Mouse (Mus musculus) hindbrain, embryonic 16.5 days (tissue): ENCODE measurements around the gene Gns. TPM values are rescaled to one million over a fixed set of nuclear protein-coding genes. Genes with fewer than 3 reads are reported as not detected.

Source experiments
- ATAC-seq: fragments of 200-750 bp; cut with Nextera tagmentation; 2 replicates; pipeline ENCODE4 v1.8.0; 2017; ENCODE audit warnings: moderate TSS enrichment, moderate library complexity
- H3K27ac ChIP-seq: fragments of 300-500 bp; sonication (generic); 2 replicates; pipeline ENCODE4 v1.5.1; 2014; ENCODE audit warnings: low read depth, mild to moderate bottlenecking, control low read depth, low read length, moderate library complexity
- H3K27me3 ChIP-seq: fragments of 300-500 bp; sonication (generic); replicated peaks from 2 replicates; pipeline ENCODE4 v1.6.1; 2014; ENCODE audit warnings: low read length; ENCODE audit not compliant: control insufficient read depth, insufficient read depth
- H3K36me3 ChIP-seq: fragments of 300-500 bp; sonication (generic); 2 replicates; pipeline ENCODE4 v1.6.1; 2014; ENCODE audit warnings: mild to moderate bottlenecking, low read length, moderate library complexity, mixed read lengths; ENCODE audit not compliant: control insufficient read depth, insufficient read depth
- H3K4me1 ChIP-seq: fragments of 300-500 bp; sonication (generic); 2 replicates; pipeline ENCODE4 v1.6.1; 2014; ENCODE audit warnings: low read depth, low read length; ENCODE audit not compliant: control insufficient read depth, insufficient read depth
- H3K4me2 ChIP-seq: fragments of 300-500 bp; sonication (generic); 2 replicates; pipeline ENCODE4 v1.6.1; 2014; ENCODE audit warnings: mild to moderate bottlenecking, low read length, control low read depth, moderate library complexity
- H3K4me3 ChIP-seq: fragments of 300-500 bp; sonication (generic); 2 replicates; pipeline ENCODE4 v1.5.1; 2014; ENCODE audit warnings: mild to moderate bottlenecking, low read length, control low read depth, moderate library complexity
- H3K9ac ChIP-seq: fragments of 300-500 bp; sonication (generic); 2 replicates; pipeline ENCODE4 v1.6.1; 2014; ENCODE audit warnings: low read depth, mild to moderate bottlenecking, control low read depth, low read length, moderate library complexity
- H3K9me3 ChIP-seq: fragments of 300-500 bp; sonication (generic); 2 replicates; pipeline ENCODE4 v1.6.1; 2014; ENCODE audit warnings: mild to moderate bottlenecking, low read length, moderate library complexity; ENCODE audit not compliant: control insufficient read depth
- WGBS: fragments of 180-500 bp; shearing (Covaris S2); extraction: QIAGEN DNeasy Blood & Tissue Kit; methylation state at CpG from one replicate; pipeline ENCODE4 v1.1.7; 2014; 5-methylcytosine and 5-hydroxymethylcytosine counted together
- polyA plus RNA-seq: library from polyadenylated mRNA; unstranded; fragments of >200 nt; fragmentation: Nextera tagmentation; extraction: Ambion mirVana; gene quantifications from 2 replicates; pipeline ENCODE4 v1.2.1, GENCODE M21; 2015

Gns gene
- polyA plus RNA-seq, 1 experiment from 2014 or later: 39.7 TPM

DNA sequence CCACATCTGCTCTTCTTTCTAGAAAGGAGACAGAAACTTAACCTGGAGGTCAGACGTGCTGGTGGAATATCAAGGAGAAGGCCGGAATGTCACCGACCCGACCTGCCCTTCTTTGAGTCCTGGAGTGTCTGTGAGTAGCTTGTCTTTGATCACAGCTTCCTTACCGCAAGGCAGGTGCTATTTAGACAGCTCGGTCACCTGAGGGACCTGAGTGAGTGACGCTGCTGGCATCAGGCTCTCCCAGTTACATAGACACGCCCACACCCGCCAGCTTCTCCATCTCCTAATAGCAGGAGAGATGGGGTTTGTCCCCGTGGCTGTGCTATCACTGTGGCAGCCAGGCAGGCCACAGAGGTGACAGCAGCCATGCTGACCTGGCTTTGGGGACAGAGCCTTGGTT lies 25.7 kb downstream of the Gns start:
- Histone ChIP-seq H3K4me3 (no peak overlapping the region), H3K36me3 (peaks cover 60% of the 10 kb centered on the region), H3K27me3 (no peaks in the 10 kb centered on the region), H3K4me2 (no peak overlapping the region), H3K27ac (no peak overlapping the region), H3K9ac (no peak overlapping the region), H3K4me1 (0 out of 2 replicates have a peak, but pooled peaks cover 3% of the 10 kb centered on the region), H3K9me3 (no peaks in the 10 kb centered on the region)
- WGBS: 91% methylated on average over 10 of the region's 10 CpGs
- ATAC-seq: no peak

DNA sequence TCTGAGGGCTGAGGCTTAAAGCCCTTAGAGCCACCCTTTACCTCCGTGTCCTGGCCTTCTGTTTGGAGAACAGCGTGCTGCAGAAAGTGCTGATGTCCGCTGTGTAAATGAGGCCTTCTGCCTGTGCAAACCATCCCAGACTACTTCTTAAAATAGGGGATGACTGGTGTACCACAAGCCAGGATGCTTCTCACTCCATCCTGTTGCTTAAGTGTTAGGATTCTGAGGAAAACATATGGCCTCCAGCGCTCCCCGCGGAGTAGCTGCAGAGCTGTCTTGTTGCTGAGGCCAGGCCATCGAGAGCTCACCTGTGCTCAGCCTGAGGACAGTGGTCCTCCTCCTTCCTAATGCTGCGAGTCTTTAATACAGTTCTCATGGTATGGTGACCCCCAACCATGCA lies 27.0 kb downstream of the Gns start:
- H3K4me1 ChIP-seq: no peaks in the 10 kb centered on the region
- no peaks in the 10 kb centered on the region for H3K27me3 ChIP-seq
- ATAC-seq: no peak
- no peak overlapping the region for H3K27ac ChIP-seq
- WGBS: 96% methylated on average over 8 of the region's 8 CpGs
- H3K9ac ChIP-seq: no peak overlapping the region
- no peaks in the 10 kb centered on the region for H3K9me3 ChIP-seq
- H3K36me3 ChIP-seq: peaks cover 66% of the 10 kb centered on the region
- H3K4me3 ChIP-seq: no peak overlapping the region
- H3K4me2 ChIP-seq: no peak overlapping the region

DNA sequence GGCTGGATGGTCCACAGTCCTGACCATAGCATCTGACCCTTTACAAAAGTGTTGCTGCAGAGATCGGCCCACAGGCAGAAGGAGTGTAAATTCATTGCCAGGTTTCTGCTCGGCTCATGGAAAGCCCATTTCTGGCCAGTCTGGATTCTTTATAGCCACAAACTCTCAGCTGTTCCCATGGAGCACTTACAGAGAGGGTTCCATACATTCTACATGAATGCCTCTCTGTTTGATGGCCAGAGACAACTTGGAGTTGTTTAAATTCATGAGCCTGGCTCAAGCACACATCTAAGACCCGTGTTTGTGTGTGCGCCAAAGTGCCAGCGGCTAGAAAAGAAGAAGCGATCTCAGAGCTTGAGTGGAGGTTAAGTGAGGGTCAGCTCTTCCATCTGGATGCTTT lies 29.4 kb downstream of the Gns start:
- no peak overlapping the region for H3K9ac ChIP-seq
- peak; percentile 58; the same call in 1 of the 2 replicates for ATAC-seq
- H3K4me3 ChIP-seq: no peak overlapping the region
- H3K36me3 ChIP-seq: peaks cover 49% of the 10 kb centered on the region
- no peaks in the 10 kb centered on the region for H3K4me1 ChIP-seq
- no peaks in the 10 kb centered on the region for H3K27me3 ChIP-seq
- no peaks in the 10 kb centered on the region for H3K9me3 ChIP-seq
- no peak overlapping the region for H3K4me2 ChIP-seq
- no peak overlapping the region for H3K27ac ChIP-seq
- 67% methylated on average over 6 of the region's 6 CpGs for WGBS

DNA sequence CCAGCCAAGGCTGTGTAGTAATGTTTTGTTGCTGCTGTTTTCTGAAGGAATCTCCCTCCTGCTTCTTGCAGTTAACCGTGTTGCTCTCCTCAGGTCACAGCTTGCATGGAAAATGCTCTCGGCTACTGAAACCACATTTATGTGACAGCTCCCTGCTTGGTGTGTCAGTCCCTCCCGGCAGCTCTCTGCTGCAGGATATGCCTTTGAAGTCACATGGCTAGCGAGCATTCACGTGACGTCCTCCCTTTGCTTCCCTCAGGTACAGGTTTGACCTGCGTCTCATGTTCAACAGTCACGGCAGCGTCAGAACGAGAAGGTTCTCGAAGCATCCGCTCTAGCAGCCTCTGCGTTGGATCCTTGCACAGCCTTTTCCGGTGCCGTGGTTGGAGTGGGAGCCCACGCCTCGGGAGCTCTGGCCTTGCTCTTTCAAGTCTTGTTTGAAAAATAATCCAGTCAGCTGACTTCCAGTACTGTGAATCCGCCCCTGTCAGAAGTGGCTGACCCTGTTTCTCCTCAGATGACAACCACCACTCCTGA lies 30.0 kb downstream of the Gns start:
- H3K27me3 ChIP-seq: no peaks in the 10 kb centered on the region
- H3K4me3 ChIP-seq: no peak overlapping the region
- no peak for ATAC-seq
- peaks cover 44% of the 10 kb centered on the region for H3K36me3 ChIP-seq
- H3K9ac ChIP-seq: no peak overlapping the region
- 91% methylated on average over 18 of the region's 18 CpGs for WGBS
- no peaks in the 10 kb centered on the region for H3K9me3 ChIP-seq
- H3K4me2 ChIP-seq: no peak overlapping the region
- no peaks in the 10 kb centered on the region for H3K4me1 ChIP-seq
- H3K27ac ChIP-seq: no peak overlapping the region

DNA sequence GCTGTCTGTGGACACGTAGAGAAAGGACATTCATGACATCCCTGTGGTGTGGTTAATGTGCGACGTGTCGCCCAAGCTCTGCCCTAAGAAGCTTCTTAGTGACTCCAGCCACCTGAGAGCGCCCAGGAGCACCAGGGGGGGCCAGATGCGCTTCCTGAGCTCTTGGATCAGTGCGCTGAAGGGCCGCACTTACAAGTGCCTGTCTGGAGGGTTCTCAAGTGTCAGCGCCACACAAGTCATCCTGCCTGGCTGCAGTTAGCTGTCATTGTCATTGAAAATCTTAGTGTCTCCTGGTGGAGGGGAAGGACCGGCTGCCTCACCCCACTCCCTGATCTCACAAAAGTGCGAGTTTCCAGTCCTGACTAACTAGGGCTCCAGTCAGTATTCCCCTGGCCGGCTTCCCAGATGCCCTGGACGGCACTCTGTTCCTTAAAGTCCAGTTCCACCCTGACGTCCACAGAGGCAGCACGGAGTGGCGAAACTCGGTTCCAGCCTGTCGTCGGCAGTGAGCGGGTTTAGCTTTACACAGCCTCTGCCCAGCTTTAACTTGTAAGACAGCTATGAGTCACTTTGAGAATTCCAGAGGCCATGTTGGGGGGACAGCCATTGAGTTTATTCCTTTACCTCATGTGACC lies 30.8 kb downstream of the Gns start:
- 87% methylated on average over 20 of the region's 20 CpGs for WGBS
- H3K36me3 ChIP-seq: peaks cover 42% of the 10 kb centered on the region

DNA sequence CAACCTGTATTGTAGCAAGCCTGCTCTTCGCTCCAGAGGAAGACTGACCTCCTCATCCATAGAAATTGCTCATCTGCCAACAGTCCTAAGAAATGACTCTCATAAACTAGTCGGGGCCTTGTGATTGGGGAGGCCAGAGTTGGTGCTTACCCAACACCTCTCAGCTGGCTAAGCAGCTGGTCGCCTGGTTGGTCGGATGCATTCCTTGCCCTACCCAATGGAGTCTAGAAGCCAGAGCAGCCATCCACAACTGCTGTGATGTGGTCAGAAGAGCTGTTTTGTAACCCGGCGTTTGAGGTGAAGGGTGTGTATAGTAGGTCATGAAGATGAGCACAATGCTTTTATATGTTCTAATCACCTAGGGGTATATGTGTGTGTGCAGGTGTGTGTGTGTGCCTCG lies 33.7 kb downstream of the Gns start:
- H3K27ac ChIP-seq: no peak overlapping the region
- no peaks in the 10 kb centered on the region for H3K4me1 ChIP-seq
- no peaks in the 10 kb centered on the region for H3K9me3 ChIP-seq
- ATAC-seq: no peak
- WGBS: 91% methylated on average over 7 of the region's 7 CpGs
- no peaks in the 10 kb centered on the region for H3K27me3 ChIP-seq
- H3K4me3 ChIP-seq: no peak overlapping the region
- peaks cover 26% of the 10 kb centered on the region for H3K36me3 ChIP-seq
- no peak overlapping the region for H3K9ac ChIP-seq
- H3K4me2 ChIP-seq: no peak overlapping the region

More for the DNA sequence above, 30.8 kb downstream of the Gns start:
- Histone ChIP-seq H3K9me3 (no peaks in the 10 kb centered on the region), H3K27ac (no peak overlapping the region), H3K27me3 (no peaks in the 10 kb centered on the region), H3K9ac (no peak overlapping the region), H3K4me3 (no peak overlapping the region), H3K4me2 (no peak overlapping the region), H3K4me1 (no peaks in the 10 kb centered on the region)
- no peak for ATAC-seq

DNA sequence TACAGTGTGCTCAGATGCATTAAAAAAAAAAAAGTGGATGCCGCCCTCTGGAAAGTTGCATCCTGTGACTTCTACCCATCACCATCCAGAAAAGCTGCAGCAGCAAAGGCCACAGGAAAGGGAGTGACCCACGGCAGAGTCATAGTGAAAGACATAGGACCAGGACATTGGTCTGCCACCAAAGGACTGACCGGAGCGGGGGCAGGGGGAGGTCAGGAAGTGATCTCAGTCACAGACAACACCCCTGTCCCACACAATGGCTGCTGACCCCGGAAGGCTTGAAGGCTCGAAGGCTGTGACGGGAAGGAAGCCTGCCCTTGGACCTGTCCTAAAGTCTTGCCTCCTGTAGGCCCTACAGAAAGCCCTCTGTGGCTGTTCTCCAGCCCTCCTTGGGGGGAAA lies 36.1 kb downstream of the Gns start:
- H3K4me2 ChIP-seq: no peak overlapping the region
- peaks cover 9% of the 10 kb centered on the region; the same call in 1 of the 2 replicates for H3K36me3 ChIP-seq
- no peak for ATAC-seq
- H3K27ac ChIP-seq: no peak overlapping the region
- no peaks in the 10 kb centered on the region for H3K4me1 ChIP-seq
- WGBS: 73% methylated on average over 7 of the region's 7 CpGs
- H3K27me3 ChIP-seq: no peaks in the 10 kb centered on the region
- no peaks in the 10 kb centered on the region for H3K9me3 ChIP-seq
- H3K4me3 ChIP-seq: no peak overlapping the region
- H3K9ac ChIP-seq: no peak overlapping the region

DNA sequence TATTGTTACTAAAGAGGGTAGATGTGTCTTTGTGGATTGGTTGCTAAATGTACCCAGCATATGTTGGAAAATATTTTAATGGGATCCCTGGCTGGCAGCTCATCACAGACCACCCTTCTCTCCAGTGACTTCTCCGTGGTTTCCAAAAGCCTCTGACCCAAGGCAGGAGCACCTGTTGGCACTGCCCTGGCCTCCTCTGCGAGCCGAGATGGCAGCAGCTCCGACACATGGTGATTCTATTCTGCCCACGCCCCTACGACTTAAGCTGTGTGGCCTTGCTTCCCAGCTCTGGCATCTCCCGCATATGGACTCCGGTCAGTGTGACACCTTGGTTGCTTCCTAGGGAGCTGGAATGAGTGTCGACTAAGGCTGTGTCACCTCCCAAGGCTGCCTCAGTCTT lies 38.2 kb downstream of the Gns start:
- Histone ChIP-seq H3K27ac (no peak overlapping the region), H3K27me3 (no peaks in the 10 kb centered on the region), H3K9me3 (no peaks in the 10 kb centered on the region), H3K36me3 (no peaks in the 10 kb centered on the region), H3K9ac (no peak overlapping the region; the same call in 1 of the 2 replicates), H3K4me1 (no peaks in the 10 kb centered on the region), H3K4me3 (no peak overlapping the region), H3K4me2 (no peak overlapping the region)
- WGBS: 70% methylated on average over 9 of the region's 9 CpGs
- ATAC-seq: no peak

DNA sequence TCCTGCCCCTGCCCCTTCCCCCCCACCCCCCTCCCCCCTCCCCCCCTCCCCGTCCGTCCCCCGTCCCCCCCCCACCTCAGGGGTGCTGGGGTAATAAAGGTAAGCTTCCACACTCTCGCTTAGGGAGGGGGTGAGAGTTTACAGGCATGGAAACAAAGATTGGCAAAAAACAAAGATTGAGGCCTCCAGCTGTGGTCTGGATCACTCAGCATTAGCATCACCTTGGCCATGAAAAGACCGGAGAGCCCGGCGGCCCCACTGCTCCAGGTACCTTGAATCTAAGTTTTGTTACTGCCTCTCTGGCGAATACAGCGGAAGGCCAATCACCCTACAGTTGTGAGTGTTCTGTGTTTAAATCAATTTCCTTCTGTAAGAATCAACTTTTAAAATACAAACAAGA lies 39.1 kb downstream of the Gns start:
- no peak for ATAC-seq
- 66% methylated on average over 6 of the region's 9 CpGs for WGBS
- H3K4me2 ChIP-seq: no peak overlapping the region
- H3K27ac ChIP-seq: no peak overlapping the region
- no peaks in the 10 kb centered on the region for H3K9me3 ChIP-seq
- no peaks in the 10 kb centered on the region for H3K4me1 ChIP-seq
- no peaks in the 10 kb centered on the region for H3K36me3 ChIP-seq
- H3K9ac ChIP-seq: no peak overlapping the region
- H3K4me3 ChIP-seq: no peak overlapping the region
- no peaks in the 10 kb centered on the region for H3K27me3 ChIP-seq
